Mouse (Mus musculus) embryo, embryonic 11 days (tissue): Measurements from ENCODE around the gene Olfr325.
"Not testable (repeated sequence)": the region's sequence is repeated elsewhere in the genome, so short reads cannot be mapped to it uniquely, and the experiment has no call there.

Experiments
- DNase-seq: peaks from one replicate; pipeline ENCODE4 v3.0.0-alpha.2; 2015

Olfr325 gene

GRCm38 (mm10) chr11:58577430-58577829, at the start of gene Olfr325:
Gene Olfr325 (plus strand): TSS chr11:58577730.
- no peak for DNase-seq

GRCm38 (mm10) chr11:58534736-58535135, 42.8 kb upstream of the Olfr325 start, which contains the start of gene Olfr330:
Gene Olfr330 (minus strand): TSS chr11:58534836.
- DNase-seq: not testable (repeated sequence)

GRCm38 (mm10) chr11:58546322-58546721, 31.2 kb upstream of the Olfr325 start, which contains the start of gene Olfr329-ps:
Gene Olfr329-ps (minus strand): TSS chr11:58546422.
- no peak for DNase-seq

DNA sequence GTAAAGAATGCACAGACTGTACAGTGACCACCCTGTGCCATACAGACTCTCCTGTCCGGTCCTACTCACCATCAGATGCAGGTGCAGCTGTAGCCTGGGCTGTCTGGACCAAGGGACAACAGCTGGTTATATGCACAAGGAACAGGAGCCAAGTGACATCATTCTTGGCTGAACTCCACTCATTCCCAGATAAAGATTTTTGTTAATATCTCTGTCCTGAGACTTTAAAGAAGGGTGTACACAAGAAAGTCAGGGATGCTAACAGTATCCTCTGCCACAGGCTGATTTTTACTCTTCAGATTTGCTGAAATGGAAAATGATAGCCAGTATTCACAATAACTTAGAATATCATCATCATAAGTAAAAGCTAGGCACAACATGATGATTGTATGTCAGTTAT, 22.0 kb upstream of the Olfr325 start, which contains the start of gene Olfr328:
Gene Olfr328, minus strand, starts transcription at position 101 of the 400 bp plus-strand sequence.
- DNase-seq: no peak

DNA sequence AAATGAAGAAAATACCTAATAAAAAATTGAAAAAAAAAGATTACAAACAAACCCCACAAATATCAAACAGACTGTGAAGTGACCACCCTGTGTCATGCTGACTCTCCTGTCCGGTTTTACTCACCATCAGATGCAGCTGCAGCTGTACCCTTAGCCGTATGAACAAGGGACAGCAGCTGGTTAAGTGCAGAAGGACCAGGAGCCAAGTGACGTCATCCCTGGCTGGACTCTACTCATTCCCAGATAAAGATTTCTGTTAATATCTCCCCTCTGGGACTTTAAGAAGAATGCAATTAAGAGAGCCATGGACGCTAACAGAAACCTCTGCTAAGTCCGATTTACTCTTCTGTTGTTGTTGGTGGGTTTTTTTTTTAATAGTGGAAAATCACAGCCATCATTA, 7.1 kb upstream of the Olfr325 start, which contains the start of gene Olfr224:
Gene Olfr224, minus strand, starts transcription at position 149 of the 400 bp plus-strand sequence.
- no peak for DNase-seq

DNA sequence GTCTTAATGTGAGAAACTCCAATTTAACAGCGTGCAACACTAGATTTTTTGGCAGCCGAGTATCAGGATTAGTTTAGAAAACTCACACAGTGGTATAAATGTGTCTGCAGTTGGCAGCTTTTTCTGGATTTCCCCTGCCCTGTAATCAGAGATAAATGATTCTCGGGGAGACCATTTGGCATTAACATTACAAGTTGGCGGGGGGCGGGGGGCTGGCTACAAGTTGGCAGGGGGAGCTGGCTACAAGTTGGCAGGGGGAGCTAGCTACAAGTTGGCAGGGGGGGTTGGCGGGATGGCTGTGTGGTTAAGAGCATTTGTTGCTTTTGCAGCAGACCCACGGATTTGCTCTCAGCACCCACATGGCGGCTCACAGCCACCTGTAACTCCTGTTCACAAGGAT, 1.1 kb downstream of the Olfr325 start:
- DNase-seq: no peak

DNA sequence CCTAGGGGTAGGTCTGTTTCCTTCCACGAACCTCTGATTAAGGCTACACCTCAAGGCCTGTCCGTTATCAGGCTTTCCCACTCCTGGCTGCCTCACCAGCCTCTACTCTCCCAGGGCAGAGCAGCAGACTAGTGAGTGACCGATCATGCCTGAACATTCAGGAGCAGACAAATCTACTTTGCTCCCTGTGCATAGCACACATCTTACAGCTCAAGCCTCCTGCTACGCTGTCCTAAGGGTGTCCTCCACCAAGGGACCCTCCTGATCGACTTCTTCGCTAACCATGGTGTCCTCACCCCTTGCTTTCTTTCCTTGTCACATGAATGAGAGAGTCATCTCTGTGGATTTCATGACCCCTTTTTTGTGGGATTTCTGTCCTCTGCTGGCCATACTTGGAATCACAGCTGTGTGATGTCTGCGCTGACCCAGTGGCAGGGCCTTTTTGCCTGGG, 10.4 kb downstream of the Olfr325 start:
- peak; percentile 43 for DNase-seq

DNA sequence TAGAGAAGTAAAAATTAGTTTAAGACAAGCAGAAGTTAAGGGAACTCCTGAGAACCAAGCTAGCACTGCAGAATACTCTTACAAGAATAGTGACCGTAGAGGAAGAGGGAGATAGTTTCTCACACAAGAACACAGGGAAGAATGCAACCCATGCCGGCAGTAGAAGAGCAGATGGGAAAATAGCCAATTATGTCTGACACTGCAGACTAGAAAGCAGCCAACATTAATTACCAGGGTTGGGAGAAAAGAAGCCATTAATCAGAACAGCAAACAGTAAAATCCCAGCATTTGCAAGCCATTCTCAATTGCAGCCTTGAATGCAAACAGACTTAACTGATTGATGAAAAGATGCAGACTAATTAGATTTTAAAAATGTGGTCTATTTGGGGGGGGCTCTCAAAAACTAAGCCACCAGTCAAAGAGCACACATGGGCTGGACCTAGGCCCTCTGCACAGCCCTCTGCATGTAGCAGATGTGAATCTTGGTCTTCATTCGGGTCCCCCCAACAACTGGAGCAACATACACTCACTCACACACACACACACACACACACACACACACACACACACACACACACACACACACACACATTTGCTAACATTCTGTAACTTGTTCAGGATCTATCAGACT, 11.2 kb downstream of the Olfr325 start:
- DNase-seq: no peak

GRCm38 (mm10) chr11:58594814-58595213, 17.3 kb downstream of the Olfr325 start, which contains the start of gene Olfr324:
Gene Olfr324 (plus strand): TSS chr11:58595114.
- DNase-seq: no peak

- no peak for DNase-seq
Measured at GRCm38 (mm10) chr11:58597837-58598236, 20.3 kb downstream of the Olfr325 start.

GRCm38 (mm10) chr11:58602062-58602461, 24.5 kb downstream of the Olfr325 start:
- DNase-seq: no peak

DNA sequence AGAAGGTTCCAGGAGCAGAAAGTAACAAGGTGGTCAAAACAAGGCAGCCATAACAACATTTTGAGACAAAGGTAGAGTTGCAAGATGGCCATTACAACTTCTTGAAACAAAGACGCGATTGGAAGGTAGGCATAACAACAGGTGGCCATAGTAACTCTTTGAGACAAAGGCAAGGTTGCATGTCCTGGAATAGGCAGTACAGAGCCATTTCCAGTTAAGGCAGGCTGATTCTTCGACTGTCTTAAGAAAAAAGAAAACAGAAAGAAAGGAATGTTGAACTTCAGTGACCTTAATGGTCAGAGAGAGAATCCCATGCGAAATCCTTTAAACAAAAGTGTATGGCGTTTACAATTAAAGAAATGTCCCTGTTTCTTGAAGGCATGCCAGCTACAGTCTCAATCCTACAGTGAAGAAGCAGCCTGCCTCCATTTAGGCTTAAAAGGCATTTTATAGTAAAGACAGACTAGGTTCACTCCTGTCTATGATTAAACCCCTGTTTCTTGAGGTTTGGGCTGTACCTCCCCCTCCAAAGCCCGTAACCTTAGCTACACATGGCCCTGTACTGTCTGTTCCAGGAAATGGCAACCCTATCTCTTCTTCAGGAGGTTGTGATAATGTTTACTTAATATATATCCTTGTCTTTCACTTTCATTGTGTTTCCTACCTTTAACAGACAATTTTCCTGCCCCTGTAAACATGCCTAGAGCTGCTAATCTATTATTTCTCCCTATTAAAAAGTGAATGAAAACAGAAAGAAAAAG, 25.4 kb downstream of the Olfr325 start:
- DNase-seq: no peak

- no peak for DNase-seq
Measured at GRCm38 (mm10) chr11:58604688-58605087, 27.2 kb downstream of the Olfr325 start.

- no peak for DNase-seq
Measured at GRCm38 (mm10) chr11:58605228-58605627, 27.7 kb downstream of the Olfr325 start.

- no peak for DNase-seq
Measured at GRCm38 (mm10) chr11:58606177-58606919, 28.8 kb downstream of the Olfr325 start.

DNA sequence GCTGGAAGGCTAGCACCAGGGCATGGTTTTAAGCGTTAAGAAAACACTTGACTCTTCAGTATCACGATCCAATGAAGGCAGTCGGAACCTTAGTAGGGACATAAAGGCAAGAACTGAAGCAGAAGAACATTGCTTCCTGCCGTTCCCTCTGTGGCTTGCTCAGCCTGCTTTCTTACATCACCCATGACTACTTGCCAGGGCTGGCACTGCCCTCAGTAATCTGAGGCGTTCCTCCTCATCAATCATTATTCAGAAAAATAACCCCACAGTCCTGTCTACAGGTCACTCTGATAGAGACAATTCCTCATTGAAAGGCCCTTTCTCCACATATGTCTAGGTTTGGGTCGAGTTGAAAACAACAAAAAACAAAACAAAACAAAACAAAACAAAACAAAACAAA, 29.5 kb downstream of the Olfr325 start:
- no peak for DNase-seq

DNA sequence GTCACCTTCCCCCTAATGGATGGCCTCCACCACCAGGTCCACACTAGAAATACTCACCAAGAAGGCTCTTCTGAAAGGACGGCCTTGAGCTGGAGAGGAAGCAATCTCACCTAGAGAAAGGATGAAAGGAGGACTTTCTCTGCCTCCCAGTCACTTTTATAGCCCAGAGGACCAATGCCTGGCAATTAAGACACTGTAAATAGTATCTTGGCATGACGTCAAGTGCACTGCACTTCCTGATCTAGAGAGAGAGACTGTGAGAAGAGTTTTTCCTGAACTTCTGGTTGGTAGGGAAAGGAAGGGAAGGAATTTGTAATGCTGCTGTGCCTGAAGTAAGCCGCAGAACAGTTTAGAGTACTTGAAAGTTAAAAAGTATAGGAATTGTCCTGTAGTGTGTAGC, 35.8 kb downstream of the Olfr325 start:
- DNase-seq: no peak

GRCm38 (mm10) chr11:58614526-58614925, 37.0 kb downstream of the Olfr325 start:
- DNase-seq: no peak

- DNase-seq: no peak
Measured at GRCm38 (mm10) chr11:58615975-58616374, 38.4 kb downstream of the Olfr325 start, which contains the start of gene 2210407C18Rik. Gene 2210407C18Rik (minus strand): TSS chr11:58616075.

GRCm38 (mm10) chr11:58618369-58618768, 40.8 kb downstream of the Olfr325 start:
- DNase-seq: no peak

GRCm38 (mm10) chr11:58618793-58619192, 41.3 kb downstream of the Olfr325 start:
- DNase-seq: no peak

- no peak for DNase-seq
Measured at GRCm38 (mm10) chr11:58626146-58626545, 48.6 kb downstream of the Olfr325 start.

DNA sequence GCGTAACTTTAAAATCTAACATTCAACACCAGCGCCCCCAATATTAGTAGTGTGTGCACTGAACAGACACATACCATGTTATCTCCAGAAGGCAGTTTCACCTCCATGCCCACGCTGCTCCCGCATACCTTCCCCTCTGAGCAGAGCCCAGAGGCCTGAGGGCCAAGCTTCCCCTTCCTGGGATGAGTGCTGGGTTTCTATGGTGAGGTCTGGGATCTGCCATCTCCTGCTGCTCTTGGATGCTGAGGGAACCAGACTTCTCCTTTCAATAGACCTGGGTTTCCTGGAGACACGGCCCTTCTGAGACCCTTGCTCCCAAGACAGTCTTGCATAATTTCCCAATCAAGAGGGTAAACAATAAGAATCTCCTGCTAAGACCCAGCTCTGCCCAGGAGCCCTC, 52.9 kb downstream of the Olfr325 start, which contains the start of gene Olfr323:
Gene Olfr323, minus strand, starts transcription at position 101 of the 400 bp plus-strand sequence.
- DNase-seq: no peak
